Mouse (Mus musculus) forebrain, embryonic 13.5 days (tissue): ENCODE measurements around the gene Rprd2. TPM values are rescaled to one million over a fixed set of nuclear protein-coding genes. Genes with fewer than 3 reads are reported as not detected.
"Not testable (repeated sequence)": the region's sequence is repeated elsewhere in the genome, so short reads cannot be mapped to it uniquely, and the experiment has no call there.

Experiments
- ATAC-seq: fragments of 200-750 bp; cut with Nextera tagmentation; 2 replicates; pipeline ENCODE4 v1.8.0; 2017
- H3K27ac ChIP-seq: fragments of 300-500 bp; sonication (generic); 2 replicates; pipeline ENCODE4 v1.5.1; 2015; ENCODE audit warnings: inconsistent platforms, mild to moderate bottlenecking, moderate library complexity
- H3K27me3 ChIP-seq: fragments of 300-500 bp; sonication (generic); 2 replicates; pipeline ENCODE4 v1.6.1; 2015; ENCODE audit warnings: mild to moderate bottlenecking, inconsistent platforms
- H3K36me3 ChIP-seq: fragments of 300-500 bp; sonication (generic); 2 replicates; pipeline ENCODE4 v1.6.1; 2015; ENCODE audit warnings: mild to moderate bottlenecking, inconsistent platforms; ENCODE audit not compliant: poor library complexity, severe bottlenecking
- H3K4me1 ChIP-seq: fragments of 300-500 bp; sonication (generic); 2 replicates; pipeline ENCODE4 v1.6.1; 2015; ENCODE audit warnings: inconsistent platforms
- H3K4me2 ChIP-seq: fragments of 300-500 bp; sonication (generic); 2 replicates; pipeline ENCODE4 v1.6.1; 2015; ENCODE audit warnings: inconsistent platforms, mild to moderate bottlenecking, moderate library complexity
- H3K4me3 ChIP-seq: fragments of 300-500 bp; sonication (generic); 2 replicates; pipeline ENCODE4 v1.5.1; 2015; ENCODE audit warnings: mild to moderate bottlenecking, inconsistent platforms
- H3K9ac ChIP-seq: fragments of 300-500 bp; sonication (generic); 2 replicates; pipeline ENCODE4 v1.6.1; 2015; ENCODE audit warnings: mild to moderate bottlenecking, inconsistent platforms
- H3K9me3 ChIP-seq: fragments of 300-500 bp; sonication (generic); replicated peaks from 2 replicates; pipeline ENCODE4 v1.6.1; 2016; ENCODE audit warnings: inconsistent platforms
- WGBS: fragments of 180-500 bp; shearing (Covaris S2); methylation state at CpG from one replicate; pipeline ENCODE4 v1.1.7; 2015; 5-methylcytosine and 5-hydroxymethylcytosine counted together
- polyA plus RNA-seq: library from polyadenylated mRNA; unstranded; fragments of >200 nt; fragmentation: Nextera tagmentation; extraction: Ambion mirVana; gene quantifications from 2 replicates; pipeline ENCODE4 v1.2.1, GENCODE M21; 2015

Gene Rprd2
- polyA plus RNA-seq, 1 experiment from 2014 or later = 22.7 TPM

- no peak for ATAC-seq
- H3K36me3 ChIP-seq = peaks cover 32% of the 10 kb centered on the region
- H3K9ac ChIP-seq = no peak overlapping the region
- no peak overlapping the region for H3K27ac ChIP-seq
- H3K4me1 ChIP-seq = no peaks in the 10 kb centered on the region
- 67% methylated on average over 2 of the region's 2 CpGs for WGBS
- no peak overlapping the region for H3K4me2 ChIP-seq
- H3K9me3 ChIP-seq = no peaks in the 10 kb centered on the region
- no peak overlapping the region for H3K4me3 ChIP-seq
- no peaks in the 10 kb centered on the region for H3K27me3 ChIP-seq
Measured at GRCm38 (mm10) chr3:95808384-95808783, 10.3 kb downstream of the Rprd2 start.

DNA sequence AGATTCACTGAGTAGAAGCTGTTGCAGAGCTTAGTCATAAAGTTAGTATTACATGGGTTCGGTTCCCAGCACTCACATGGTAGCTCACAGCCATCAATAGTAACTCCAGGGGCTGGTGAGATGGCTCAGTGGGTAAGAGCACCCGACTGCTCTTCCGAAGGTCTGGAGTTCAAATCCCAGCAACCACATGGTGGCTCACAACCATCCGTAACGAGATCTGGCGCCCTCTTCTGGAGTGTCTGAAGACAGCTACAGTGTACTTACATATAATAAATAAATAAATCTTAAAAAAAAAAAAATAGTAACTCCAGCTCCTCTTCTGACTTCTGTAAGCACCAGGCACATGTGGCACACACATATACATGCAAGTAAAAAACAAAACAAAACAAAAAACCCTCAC lies 11.0 kb downstream of the Rprd2 start:
- H3K27ac ChIP-seq, H3K4me2 ChIP-seq, ATAC-seq, H3K27me3 ChIP-seq, H3K9me3 ChIP-seq, H3K4me1 ChIP-seq, H3K4me3 ChIP-seq, H3K9ac ChIP-seq: not testable (repeated sequence)
- H3K36me3 ChIP-seq = peaks cover 32% of the 10 kb centered on the region
- 83% methylated on average over 6 of the region's 6 CpGs for WGBS

- Histone ChIP-seq H3K27me3 (no peaks in the 10 kb centered on the region), H3K4me3 (no peak overlapping the region), H3K27ac (no peak overlapping the region), H3K4me2 (no peak overlapping the region), H3K9me3 (no peaks in the 10 kb centered on the region), H3K9ac (no peak overlapping the region), H3K36me3 (peaks cover 27% of the 10 kb centered on the region), H3K4me1 (no peaks in the 10 kb centered on the region)
- no peak for ATAC-seq
- 94% methylated on average over 1 of the region's 1 CpGs for WGBS
Measured at GRCm38 (mm10) chr3:95806677-95807076, 12.0 kb downstream of the Rprd2 start.

- Histone ChIP-seq H3K4me2 (no peak overlapping the region), H3K9me3 (no peaks in the 10 kb centered on the region), H3K36me3 (peaks cover 26% of the 10 kb centered on the region), H3K4me3 (no peak overlapping the region), H3K4me1 (no peaks in the 10 kb centered on the region), H3K9ac (no peak overlapping the region), H3K27me3 (no peaks in the 10 kb centered on the region), H3K27ac (no peak overlapping the region)
- 93% methylated on average over 4 of the region's 4 CpGs for WGBS
- ATAC-seq = no peak
Measured at GRCm38 (mm10) chr3:95803851-95804250, 14.8 kb downstream of the Rprd2 start.

GRCm38 (mm10) chr3:95798756-95799155 lies 19.9 kb downstream of the Rprd2 start:
- no peaks in the 10 kb centered on the region for H3K9me3 ChIP-seq
- no peak overlapping the region for H3K4me3 ChIP-seq
- WGBS = 87% methylated on average over 4 of the region's 4 CpGs
- H3K9ac ChIP-seq = no peak overlapping the region
- H3K4me1 ChIP-seq = no peaks in the 10 kb centered on the region
- ATAC-seq = no peak
- H3K36me3 ChIP-seq = peaks cover 2% of the 10 kb centered on the region; the same call in 1 of the 2 replicates
- H3K4me2 ChIP-seq = no peak overlapping the region
- H3K27ac ChIP-seq = no peak overlapping the region
- H3K27me3 ChIP-seq = no peaks in the 10 kb centered on the region

GRCm38 (mm10) chr3:95794299-95794698 lies 24.4 kb downstream of the Rprd2 start:
- no peaks in the 10 kb centered on the region for H3K36me3 ChIP-seq
- ATAC-seq = no peak
- H3K4me1 ChIP-seq = no peaks in the 10 kb centered on the region
- H3K27me3 ChIP-seq = no peaks in the 10 kb centered on the region
- H3K9ac ChIP-seq = no peak overlapping the region
- H3K4me3 ChIP-seq = no peak overlapping the region
- H3K9me3 ChIP-seq = no peaks in the 10 kb centered on the region
- no peak overlapping the region for H3K27ac ChIP-seq
- no peak overlapping the region for H3K4me2 ChIP-seq
- 80% methylated on average over 1 of the region's 1 CpGs for WGBS

- Histone ChIP-seq H3K4me3 (no peak overlapping the region), H3K27ac (no peak overlapping the region), H3K4me1 (no peaks in the 10 kb centered on the region), H3K4me2 (no peak overlapping the region), H3K9me3 (no peaks in the 10 kb centered on the region), H3K9ac (no peak overlapping the region), H3K27me3 (no peaks in the 10 kb centered on the region), H3K36me3 (0 out of 2 replicates have a peak, but pooled peaks cover under 1% of the 10 kb centered on the region)
- 80% methylated on average over 2 of the region's 2 CpGs for WGBS
- ATAC-seq = no peak
Measured at GRCm38 (mm10) chr3:95793662-95794061, 25.0 kb downstream of the Rprd2 start.

GRCm38 (mm10) chr3:95785501-95785900 lies 33.2 kb downstream of the Rprd2 start:
- H3K27ac ChIP-seq = no peak overlapping the region
- no peak overlapping the region for H3K4me3 ChIP-seq
- ATAC-seq = no peak
- H3K9ac ChIP-seq = no peak overlapping the region
- no peaks in the 10 kb centered on the region for H3K27me3 ChIP-seq
- H3K36me3 ChIP-seq = peaks cover 73% of the 10 kb centered on the region
- 91% methylated on average over 4 of the region's 4 CpGs for WGBS
- no peaks in the 10 kb centered on the region for H3K4me1 ChIP-seq
- H3K9me3 ChIP-seq = no peaks in the 10 kb centered on the region
- no peak overlapping the region for H3K4me2 ChIP-seq

DNA sequence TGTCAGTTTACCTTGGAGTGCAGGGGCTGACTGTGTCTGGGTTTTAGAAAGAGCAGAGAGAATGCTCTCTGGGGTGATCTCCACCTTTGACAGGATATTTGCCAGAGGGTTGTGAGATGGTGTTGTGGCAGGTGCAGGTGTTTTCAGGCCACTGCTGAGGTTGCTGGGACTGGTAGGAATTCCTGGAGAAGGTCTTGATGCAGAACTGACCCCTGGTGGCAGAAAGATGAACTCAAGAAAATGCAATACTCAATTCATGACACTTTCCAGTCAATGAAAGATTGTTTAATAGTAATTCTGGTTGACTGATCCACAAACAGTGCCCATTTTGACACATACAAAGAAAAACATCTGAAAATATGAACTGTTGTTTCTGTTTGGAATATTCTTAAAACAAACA lies 46.7 kb downstream of the Rprd2 start:
- no peaks in the 10 kb centered on the region for H3K27me3 ChIP-seq
- no peak overlapping the region for H3K4me3 ChIP-seq
- H3K9me3 ChIP-seq = no peaks in the 10 kb centered on the region
- no peaks in the 10 kb centered on the region for H3K4me1 ChIP-seq
- no peak overlapping the region for H3K27ac ChIP-seq
- ATAC-seq = no peak
- H3K36me3 ChIP-seq = peaks cover 81% of the 10 kb centered on the region
- H3K4me2 ChIP-seq = no peak overlapping the region
- no peak overlapping the region for H3K9ac ChIP-seq

DNA sequence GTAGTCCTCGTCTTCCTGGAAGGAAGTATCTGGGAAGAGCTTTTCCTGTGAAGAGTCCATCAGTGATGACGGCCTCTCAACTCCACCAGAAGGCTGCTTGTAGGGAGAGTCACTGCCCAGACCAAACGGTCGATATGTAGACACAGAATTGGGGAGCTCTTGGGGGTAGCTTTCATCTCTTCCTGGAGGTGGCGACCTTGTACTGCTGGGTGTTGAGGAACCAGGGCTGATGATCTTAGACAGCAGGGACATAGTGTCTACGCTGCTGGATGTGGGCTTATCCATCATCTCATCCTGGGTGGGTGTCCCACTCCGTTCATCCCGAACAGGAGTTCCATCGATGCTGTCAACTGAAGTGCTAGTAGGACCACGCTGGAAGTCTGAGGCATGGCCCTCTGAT lies 53.1 kb downstream of the Rprd2 start:
- 93% methylated on average over 10 of the region's 10 CpGs for WGBS
- no peaks in the 10 kb centered on the region for H3K4me1 ChIP-seq
- no peaks in the 10 kb centered on the region for H3K9me3 ChIP-seq
- H3K27me3 ChIP-seq = no peaks in the 10 kb centered on the region
- ATAC-seq = no peak
- no peak overlapping the region for H3K4me2 ChIP-seq
- no peak overlapping the region for H3K9ac ChIP-seq
- H3K4me3 ChIP-seq = no peak overlapping the region
- peaks cover 71% of the 10 kb centered on the region for H3K36me3 ChIP-seq
- no peak overlapping the region for H3K27ac ChIP-seq

DNA sequence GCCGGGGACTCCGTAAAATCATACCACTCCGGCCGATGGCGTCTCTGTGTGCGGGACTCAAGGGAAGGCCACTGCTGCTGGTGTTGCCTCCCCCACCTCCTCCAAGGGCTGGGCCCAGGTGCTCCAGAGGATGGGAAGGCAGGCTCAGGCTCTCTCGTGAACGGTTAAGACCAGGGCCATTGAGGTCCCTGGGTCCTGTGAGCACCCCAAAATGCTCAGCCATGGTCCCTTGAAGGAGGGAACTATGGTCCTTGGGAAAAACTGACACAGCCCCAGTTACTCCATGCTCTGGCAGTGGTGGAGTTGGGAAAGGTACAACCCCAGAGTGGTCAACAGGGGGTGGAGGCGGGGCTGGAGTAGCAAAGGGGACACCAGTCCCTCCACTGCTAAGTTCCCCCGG lies 54.9 kb downstream of the Rprd2 start:
- no peaks in the 10 kb centered on the region for H3K27me3 ChIP-seq
- H3K4me3 ChIP-seq = no peak overlapping the region
- 71% methylated on average over 10 of the region's 10 CpGs for WGBS
- ATAC-seq = no peak
- no peak overlapping the region for H3K9ac ChIP-seq
- no peak overlapping the region for H3K27ac ChIP-seq
- H3K4me1 ChIP-seq = no peaks in the 10 kb centered on the region
- H3K4me2 ChIP-seq = no peak overlapping the region
- H3K9me3 ChIP-seq = no peaks in the 10 kb centered on the region
- H3K36me3 ChIP-seq = peaks cover 57% of the 10 kb centered on the region

GRCm38 (mm10) chr3:95762961-95763360 lies 55.7 kb downstream of the Rprd2 start:
- no peak overlapping the region for H3K9ac ChIP-seq
- no peaks in the 10 kb centered on the region for H3K27me3 ChIP-seq
- peaks cover 48% of the 10 kb centered on the region for H3K36me3 ChIP-seq
- H3K9me3 ChIP-seq = no peaks in the 10 kb centered on the region
- no peak for ATAC-seq
- H3K4me3 ChIP-seq = no peak overlapping the region
- H3K27ac ChIP-seq = no peak overlapping the region
- 46% methylated on average over 6 of the region's 6 CpGs for WGBS
- no peaks in the 10 kb centered on the region for H3K4me1 ChIP-seq
- H3K4me2 ChIP-seq = no peak overlapping the region

- Histone ChIP-seq H3K4me1 (no peaks in the 10 kb centered on the region), H3K27ac (no peak overlapping the region), H3K9ac (no peak overlapping the region), H3K4me3 (no peak overlapping the region), H3K27me3 (no peaks in the 10 kb centered on the region), H3K4me2 (no peak overlapping the region), H3K9me3 (no peaks in the 10 kb centered on the region), H3K36me3 (peaks cover 36% of the 10 kb centered on the region)
- WGBS = 73% methylated on average over 4 of the region's 4 CpGs
- no peak for ATAC-seq
Measured at GRCm38 (mm10) chr3:95761771-95762170, 56.9 kb downstream of the Rprd2 start.
